Mouse (Mus musculus) myocyte (in vitro differentiated cells): ENCODE results near the gene Olfr1496. TPM values are rescaled to one million over a fixed set of nuclear protein-coding genes. Genes with fewer than 3 reads are reported as not detected.

Experiments used
- H3K27me3 ChIP-seq: one replicate; pipeline ENCODE4 v1.6.1; 2011; ENCODE audit not compliant: control insufficient read depth, insufficient read depth, insufficient read length
- H3K36me3 ChIP-seq: one replicate; pipeline ENCODE4 v1.6.1; 2011; ENCODE audit not compliant: control insufficient read depth, insufficient read depth
- H3K4me2 ChIP-seq: one replicate; pipeline ENCODE4 v1.6.1; 2011; ENCODE audit warnings: low read depth, control low read depth
- H3K4me3 ChIP-seq: one replicate; pipeline ENCODE4 v1.5.1; 2011; ENCODE audit warnings: mild to moderate bottlenecking, control low read depth, moderate library complexity
- H3K79me2 ChIP-seq: one replicate; pipeline ENCODE4 v1.6.1; 2011; ENCODE audit not compliant: control insufficient read depth, insufficient read depth
- H3ac ChIP-seq: one replicate; pipeline ENCODE4 v1.6.1; 2011; ENCODE audit not compliant: control insufficient read depth, insufficient read length
- CEBPB ChIP-seq: IDR thresholded peaks from 2 replicates; pipeline ENCODE4 v1.6.1; 2011; ENCODE audit warnings: mild to moderate bottlenecking, moderate library complexity; ENCODE audit not compliant: poor library complexity, insufficient read depth, severe bottlenecking
- E2F4 ChIP-seq: IDR thresholded peaks from one replicate; pipeline ENCODE4 v1.6.1; 2011; ENCODE audit warnings: mild to moderate bottlenecking, control low read depth, moderate library complexity; ENCODE audit not compliant: insufficient read depth
- MAX ChIP-seq: IDR thresholded peaks from one replicate; pipeline ENCODE4 v1.6.1; 2011; ENCODE audit warnings: low read depth, mild to moderate bottlenecking, control low read depth
- MYOD1 ChIP-seq, 3 experiments: IDR thresholded peaks; one replicate each; pipeline ENCODE4 v1.6.1; 2011; ENCODE audit warnings: control low read depth in 2 of 3, low read depth in 2 of 3, mild to moderate bottlenecking in 2 of 3, moderate library complexity in 1 of 3; ENCODE audit not compliant: insufficient read length in 2 of 3, control insufficient read depth in 1 of 3
- MYOG ChIP-seq, 3 experiments: IDR thresholded peaks; one replicate each; pipeline ENCODE4 v1.6.1; 2011; ENCODE audit warnings: control low read depth in 2 of 3, low read depth in 2 of 3, mild to moderate bottlenecking in 2 of 3; ENCODE audit not compliant: insufficient read length in 2 of 3, control insufficient read depth in 1 of 3, insufficient read depth in 1 of 3
- POLR2A ChIP-seq: IDR thresholded peaks from one replicate; pipeline ENCODE4 v1.6.1; 2011; ENCODE audit warnings: low read depth, mild to moderate bottlenecking, control low read depth, moderate library complexity; ENCODE audit not compliant: insufficient read length
- POLR2AphosphoS2 ChIP-seq: IDR thresholded peaks from one replicate; pipeline ENCODE4 v1.6.1; 2011; ENCODE audit warnings: low read depth, control low read depth; ENCODE audit not compliant: insufficient read length
- REST ChIP-seq: IDR thresholded peaks from one replicate; pipeline ENCODE4 v1.6.1; 2011; ENCODE audit warnings: mild to moderate bottlenecking, control low read depth, moderate library complexity; ENCODE audit not compliant: insufficient read depth, insufficient read length
- SRF ChIP-seq: IDR thresholded peaks from one replicate; pipeline ENCODE4 v1.6.1; 2011; ENCODE audit warnings: low read depth; ENCODE audit not compliant: control insufficient read depth, insufficient read length
- TCF12 ChIP-seq: IDR thresholded peaks from one replicate; pipeline ENCODE4 v1.6.1; 2011; ENCODE audit warnings: mild to moderate bottlenecking, control low read depth; ENCODE audit not compliant: poor library complexity, insufficient read depth, severe bottlenecking
- TCF3 ChIP-seq: IDR thresholded peaks from one replicate; pipeline ENCODE4 v1.6.1; 2011; ENCODE audit warnings: low read depth, control low read depth; ENCODE audit not compliant: insufficient read length
- USF1 ChIP-seq: IDR thresholded peaks from one replicate; pipeline ENCODE4 v1.6.1; 2011; ENCODE audit warnings: low read depth, mild to moderate bottlenecking, control low read depth, moderate library complexity
- polyA plus RNA-seq: library from polyadenylated mRNA; unstranded; fragments of >200 nt; fragmentation: generic; extraction: Trizol; gene quantifications from one replicate; pipeline ENCODE4 v1.2.1, GENCODE M21; 2012; ENCODE audit warnings: missing spikeins

The Olfr1496 gene
- polyA plus RNA-seq = not detected

- no peak for TF ChIP-seq TCF12
- no peak for TF ChIP-seq USF1
- TF ChIP-seq POLR2AphosphoS2 = no peak
- no peak for TF ChIP-seq SRF
- no peak for TF ChIP-seq MYOD1 (IDR thresholded peaks at IDR 0.05; ENCODE audit: control insufficient read depth in 1 of 3, insufficient read length in 2 of 3, low read depth in 2 of 3)
- no peak for TF ChIP-seq MYOG (IDR thresholded peaks at IDR 0.05; ENCODE audit: control insufficient read depth in 1 of 3, insufficient read depth in 1 of 3, insufficient read length in 2 of 3, low read depth in 2 of 3)
- TF ChIP-seq POLR2A = no peak
- TF ChIP-seq TCF3 = no peak
- no peak for TF ChIP-seq CEBPB
- no peak for TF ChIP-seq E2F4
Measured at GRCm38 (mm10) chr19:13777578-13777977, at the start of gene Olfr1496. Gene Olfr1496, plus strand, starts transcription at chr19:13777878.

GRCm38 (mm10) chr19:13739428-13739827, 38.2 kb upstream of the Olfr1496 start, which contains the start of gene Olfr1494:
Gene Olfr1494, plus strand, starts transcription at chr19:13739728.
- H3K79me2 ChIP-seq = no peaks in the 10 kb centered on the region
- TF ChIP-seq MYOD1 (IDR thresholded peaks at IDR 0.05; ENCODE audit: control insufficient read depth in 1 of 3, insufficient read length in 2 of 3, low read depth in 2 of 3) (no peak), POLR2AphosphoS2 (no peak)
- H3K4me2 ChIP-seq = no peak within 1 kb of the TSS
- no peak within 1 kb of the TSS for H3ac ChIP-seq
- no peak within 1 kb of the TSS for H3K4me3 ChIP-seq
- H3K36me3 ChIP-seq = no peaks in the 10 kb centered on the region
- H3K27me3 ChIP-seq = no peaks in the 10 kb centered on the region

More at GRCm38 (mm10) chr19:13777578-13777977, at the start of gene Olfr1496:
- no peaks in the 10 kb centered on the region for H3K36me3 ChIP-seq
- no peak within 1 kb of the TSS for H3ac ChIP-seq
- no peak within 1 kb of the TSS for H3K4me3 ChIP-seq
- H3K79me2 ChIP-seq = no peaks in the 10 kb centered on the region
- H3K4me2 ChIP-seq = no peak within 1 kb of the TSS
- H3K27me3 ChIP-seq = no peaks in the 10 kb centered on the region

- TF ChIP-seq SRF (no peak), USF1 (no peak), MYOD1 (IDR thresholded peaks at IDR 0.05; ENCODE audit: control insufficient read depth in 1 of 3, insufficient read length in 2 of 3, low read depth in 2 of 3) (no peak), REST (no peak), CEBPB (no peak), E2F4 (no peak), MAX (no peak), POLR2A (no peak), TCF12 (no peak), MYOG (IDR thresholded peaks at IDR 0.05; ENCODE audit: control insufficient read depth in 1 of 3, insufficient read depth in 1 of 3, insufficient read length in 2 of 3, low read depth in 2 of 3) (no peak), TCF3 (no peak), POLR2AphosphoS2 (no peak)
Measured at GRCm38 (mm10) chr19:13749366-13749765, 28.3 kb upstream of the Olfr1496 start.

GRCm38 (mm10) chr19:13764306-13764705, 13.4 kb upstream of the Olfr1496 start, which contains the start of gene Olfr1495:
Gene Olfr1495, plus strand, starts transcription at chr19:13764606.
- TF ChIP-seq SRF (no peak), E2F4 (no peak), MYOD1 (IDR thresholded peaks at IDR 0.05; ENCODE audit: control insufficient read depth in 1 of 3, insufficient read length in 2 of 3, low read depth in 2 of 3) (no peak), POLR2AphosphoS2 (no peak), TCF3 (no peak), POLR2A (no peak), MYOG (IDR thresholded peaks at IDR 0.05; ENCODE audit: control insufficient read depth in 1 of 3, insufficient read depth in 1 of 3, insufficient read length in 2 of 3, low read depth in 2 of 3) (no peak), TCF12 (no peak), CEBPB (no peak)
- no peaks in the 10 kb centered on the region for H3K79me2 ChIP-seq
- H3K4me3 ChIP-seq = no peak within 1 kb of the TSS
- H3K4me2 ChIP-seq = no peak within 1 kb of the TSS
- H3K27me3 ChIP-seq = no peaks in the 10 kb centered on the region
- no peak within 1 kb of the TSS for H3ac ChIP-seq
- no peaks in the 10 kb centered on the region for H3K36me3 ChIP-seq

More at GRCm38 (mm10) chr19:13749366-13749765, 28.3 kb upstream of the Olfr1496 start:
- Histone ChIP-seq H3K36me3 (no peaks in the 10 kb centered on the region), H3K79me2 (no peaks in the 10 kb centered on the region), H3ac (no peak overlapping the region), H3K4me2 (no peak overlapping the region), H3K27me3 (no peaks in the 10 kb centered on the region), H3K4me3 (no peak overlapping the region)

GRCm38 (mm10) chr19:13768565-13769276, 9.0 kb upstream of the Olfr1496 start:
- Histone ChIP-seq H3K27me3 (no peaks in the 10 kb centered on the region), H3K4me3 (no peak overlapping the region), H3ac (no peak overlapping the region), H3K4me2 (no peak overlapping the region), H3K79me2 (no peaks in the 10 kb centered on the region), H3K36me3 (no peaks in the 10 kb centered on the region)
- no peak for TF ChIP-seq TCF12
- TF ChIP-seq POLR2A = no peak
- no peak for TF ChIP-seq E2F4
